Mouse (Mus musculus): ENCODE data around the gene Sult4a1. TPM values are rescaled to one million over a fixed set of nuclear protein-coding genes. Genes with fewer than 3 reads are reported as not detected.

The Sult4a1 gene
- total and polyA plus RNA-seq, 3 experiments = not detected

GRCm38 (mm10) chr15:84116466-84116865 is 10.9 kb upstream of the Sult4a1 start:
- dilution Hi-C loops (cut with MboI; ENCODE audit: extremely low pct_ligation_motif_present, extremely low pct_unique_long_range_greater_than_20kb, low sequenced_read_pairs) = no loop called here
- Histone ChIP-seq H3K27me3 (replicated peaks) (peaks cover 79% of the 10 kb centered on the region), H3K36me3 (replicated peaks in 1 of 2; ENCODE audit: control insufficient read depth in 1 of 2, insufficient read depth in 1 of 2, low read length in 1 of 2) (no peaks in the 10 kb centered on the region), H3K9ac (ENCODE audit: insufficient read depth, low read depth) (no peak overlapping the region), H3K79me2 (replicated peaks; ENCODE audit: control insufficient read depth, extremely low read depth, insufficient read depth, poor library complexity, severe bottlenecking) (no peaks in the 10 kb centered on the region), H3K4me2 (ENCODE audit: insufficient read depth, low read depth, poor library complexity, severe bottlenecking) (no peak overlapping the region), H3K9me3 (replicated peaks; ENCODE audit: low read length) (peaks cover 9% of the 10 kb centered on the region), H3K4me1 (ENCODE audit: control insufficient read depth in 1 of 2, insufficient read depth in 2 of 2) (no peaks in the 10 kb centered on the region), H3K27ac (ENCODE audit: insufficient read depth, low read depth) (no peak overlapping the region), H3K4me3 (replicated peaks in 1 of 3; ENCODE audit: low read depth in 2 of 3, low read length in 2 of 3, poor library complexity in 1 of 3) (no peak overlapping the region)
- no peak for TF ChIP-seq SMC3 (IDR thresholded peaks at IDR 0.05; ENCODE audit: low read depth, low read length)
- no peak for TF ChIP-seq POLR2AphosphoS2 (IDR thresholded peaks at IDR 0.05; ENCODE audit: low read depth, low read length)
- no peak for TF ChIP-seq MAZ (IDR thresholded peaks at IDR 0.05; ENCODE audit: low read depth, low read length)
- no peak for TF ChIP-seq ZKSCAN1 (IDR thresholded peaks at IDR 0.05; ENCODE audit: borderline replicate concordance, low read depth, low read length)
- no peak for TF ChIP-seq CHD2 (IDR thresholded peaks at IDR 0.05; ENCODE audit: low read length)
- TF ChIP-seq CTCF (conservative IDR thresholded peaks at IDR 0.05 in 1 of 2, IDR thresholded peaks at IDR 0.05 in 1 of 2; ENCODE audit: low read depth in 2 of 2, low read length in 2 of 2) = no peak
- TF ChIP-seq MAFK (IDR thresholded peaks at IDR 0.05; ENCODE audit: insufficient replicate concordance, low read length) = no peak
- no peak for TF ChIP-seq UBTF (IDR thresholded peaks at IDR 0.05; ENCODE audit: low read depth, low read length)
- no peak for TF ChIP-seq TCF12 (IDR thresholded peaks at IDR 0.05; ENCODE audit: low read depth, low read length)
- no peak for TF ChIP-seq JUND (conservative IDR thresholded peaks at IDR 0.05; ENCODE audit: low read depth, low read length)
- no peak for TF ChIP-seq JUN (IDR thresholded peaks at IDR 0.05; ENCODE audit: insufficient read depth, low read depth, low read length)
- TF ChIP-seq KAT2A (IDR thresholded peaks at IDR 0.05; ENCODE audit: insufficient replicate concordance, low read length) = no peak
- TF ChIP-seq USF1 (IDR thresholded peaks at IDR 0.05; ENCODE audit: low read depth, low read length) = no peak
- no peak for TF ChIP-seq EP300 (IDR thresholded peaks at IDR 0.05; ENCODE audit: low read length)
- no peak for TF ChIP-seq GABPA (IDR thresholded peaks at IDR 0.05; ENCODE audit: insufficient replicate concordance, low read depth, low read length)
- TF ChIP-seq ELF1 (IDR thresholded peaks at IDR 0.05; ENCODE audit: low read depth, low read length) = no peak
- TF ChIP-seq USF2 (conservative IDR thresholded peaks at IDR 0.05; ENCODE audit: low read depth, low read length) = no peak
- no peak for TF ChIP-seq SIN3A (IDR thresholded peaks at IDR 0.05; ENCODE audit: low read length)
- in situ Hi-C loops (cut with MboI; ENCODE audit: low pct_ligation_motif_present, low pct_unique_long_range_greater_than_20kb, low sequenced_read_pairs) = loop anchor here (25.0 kb wide), 1 partner anchor 496 kb away; no protein-coding TSS in a partner anchor
- DNase-seq (ENCODE audit: extremely low read depth) = no peak

GRCm38 (mm10) chr15:84115727-84116126 is 10.2 kb upstream of the Sult4a1 start:
- Histone ChIP-seq H3K4me3 (replicated peaks in 1 of 3; ENCODE audit: low read depth in 2 of 3, low read length in 2 of 3, poor library complexity in 1 of 3) (no peak overlapping the region), H3K79me2 (replicated peaks; ENCODE audit: control insufficient read depth, extremely low read depth, insufficient read depth, poor library complexity, severe bottlenecking) (no peaks in the 10 kb centered on the region), H3K36me3 (replicated peaks in 1 of 2; ENCODE audit: control insufficient read depth in 1 of 2, insufficient read depth in 1 of 2, low read length in 1 of 2) (no peaks in the 10 kb centered on the region), H3K9ac (ENCODE audit: insufficient read depth, low read depth) (no peak overlapping the region), H3K4me2 (ENCODE audit: insufficient read depth, low read depth, poor library complexity, severe bottlenecking) (no peak overlapping the region), H3K9me3 (replicated peaks; ENCODE audit: low read length) (peaks cover 9% of the 10 kb centered on the region), H3K27ac (ENCODE audit: insufficient read depth, low read depth) (no peak overlapping the region), H3K4me1 (ENCODE audit: control insufficient read depth in 1 of 2, insufficient read depth in 2 of 2) (no peaks in the 10 kb centered on the region), H3K27me3 (replicated peaks) (peaks cover 72% of the 10 kb centered on the region)
- TF ChIP-seq USF1 (IDR thresholded peaks at IDR 0.05; ENCODE audit: low read depth, low read length) = no peak
- peak; percentile 55 for TF ChIP-seq RAD21 (IDR thresholded peaks at IDR 0.05; ENCODE audit: low read depth, low read length)
- TF ChIP-seq SMC3 (IDR thresholded peaks at IDR 0.05; ENCODE audit: low read depth, low read length) = peak; percentile 41
- TF ChIP-seq HCFC1 (IDR thresholded peaks at IDR 0.05; ENCODE audit: low read depth, low read length) = no peak
- TF ChIP-seq CTCF (conservative IDR thresholded peaks at IDR 0.05 in 1 of 2, IDR thresholded peaks at IDR 0.05 in 1 of 2; ENCODE audit: low read depth in 2 of 2, low read length in 2 of 2) = peak; percentile 12 to 63; a peak in 2 of 4 replicates
- no peak for DNase-seq (ENCODE audit: extremely low read depth)
- in situ Hi-C loops (cut with MboI; ENCODE audit: low pct_ligation_motif_present, low pct_unique_long_range_greater_than_20kb, low sequenced_read_pairs) (loop anchor here (25.0 kb wide), 1 partner anchor 497 kb away; no protein-coding TSS in a partner anchor), dilution Hi-C loops (cut with MboI; ENCODE audit: extremely low pct_ligation_motif_present, extremely low pct_unique_long_range_greater_than_20kb, low sequenced_read_pairs) (no loop called here)

Measured in CH12.LX (cell line).